Mouse (Mus musculus) E14TG2a.4 (cell line): ENCODE data around the gene Dnlz.

Experiments
- CTCF ChIP-seq: conservative IDR thresholded peaks from 2 replicates; pipeline ENCODE4 v1.5.1; 2014; ENCODE audit warnings: low read length
- POU5F1 ChIP-seq: IDR thresholded peaks from 2 replicates; pipeline ENCODE4 v1.6.1; 2014; ENCODE audit warnings: low read length, borderline replicate concordance

DNA sequence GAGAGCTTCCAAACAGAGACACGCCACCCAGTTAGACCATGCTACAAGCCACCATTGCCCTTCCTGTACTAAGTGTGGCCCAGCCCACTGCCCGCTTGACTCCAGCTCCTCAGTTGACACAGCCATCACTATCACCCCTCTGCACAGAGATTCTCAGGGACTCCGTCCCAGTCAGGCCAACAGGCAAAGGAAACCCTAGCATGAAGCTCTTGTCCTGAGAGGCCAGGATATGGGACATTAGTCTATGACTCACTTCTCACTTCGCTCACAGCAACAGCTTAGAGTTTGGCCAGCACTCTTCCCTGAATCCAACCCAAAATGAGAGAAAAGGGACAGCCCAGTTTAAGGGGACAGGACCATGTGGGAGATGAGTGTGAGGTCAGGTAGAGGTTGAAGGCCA lies 2.5 kb upstream of the Dnlz start:
- TF ChIP-seq CTCF (no peak), POU5F1 (no peak)
